Mouse (Mus musculus): ENCODE results near the gene Tnnc1. TPM values are rescaled to one million over a fixed set of nuclear protein-coding genes. Genes with fewer than 3 reads are reported as not detected.
A peak's percentile ranks its signal among the peaks of the same experiment; 100 is the strongest.

Gene Tnnc1
- polyA plus RNA-seq, 1 experiment from 2014 or later: 8.9 TPM

DNA sequence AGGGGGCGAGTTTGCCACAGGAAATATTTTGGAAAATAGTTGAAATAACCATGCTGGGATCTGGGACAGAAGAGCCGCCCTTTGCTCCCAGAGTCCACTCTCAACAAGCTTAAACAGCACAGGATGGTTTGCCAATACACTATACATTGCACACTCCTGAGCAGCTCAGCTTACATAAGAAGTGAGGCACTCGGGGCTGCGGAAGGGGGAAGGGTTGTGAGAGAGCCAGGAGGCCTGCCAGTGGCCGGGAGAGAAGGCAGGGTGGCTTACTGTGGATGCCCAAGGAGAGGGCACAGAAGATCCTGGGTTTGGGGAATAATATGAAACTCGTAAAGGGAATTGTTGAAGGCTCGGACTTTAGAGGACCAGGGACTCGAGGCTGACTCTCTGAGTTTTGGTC, 5.8 kb downstream of the Tnnc1 start:
- Histone ChIP-seq H3K27me3 (ENCODE audit: control insufficient read depth, insufficient read depth, low read length) (no peaks in the 10 kb centered on the region), H3K36me3 (ENCODE audit: control insufficient read depth, insufficient read depth, low read length) (no peaks in the 10 kb centered on the region), H3K4me3 (ENCODE audit: low read depth, low read length) (no peak overlapping the region), H3K27ac (ENCODE audit: low read depth, low read length) (no peak overlapping the region), H3K4me1 (replicated peaks; ENCODE audit: control insufficient read depth, insufficient read depth, low read length) (peaks cover 6% of the 10 kb centered on the region; the same call in 1 of the 2 replicates), H3K9ac (ENCODE audit: low read depth, low read length) (no peak overlapping the region), H3K9me3 (ENCODE audit: control insufficient read depth, low read length) (no peaks in the 10 kb centered on the region), H3K4me2 (replicated peaks; ENCODE audit: low read depth, low read length) (no peak overlapping the region)
- ATAC-seq (ENCODE audit: low FRiP score) (no peak), DNase-seq (ENCODE audit: low spot score) (no peak)
- 76% methylated on average over 8 of the region's 8 CpGs for WGBS

GRCm38 (mm10) chr14:31214684-31215083, 6.6 kb downstream of the Tnnc1 start:
- Histone ChIP-seq H3K27me3 (ENCODE audit: control insufficient read depth, insufficient read depth, low read length) (no peaks in the 10 kb centered on the region), H3K4me1 (replicated peaks; ENCODE audit: control insufficient read depth, insufficient read depth, low read length) (peaks cover 6% of the 10 kb centered on the region; the same call in 1 of the 2 replicates), H3K27ac (ENCODE audit: low read depth, low read length) (no peak overlapping the region), H3K4me2 (replicated peaks; ENCODE audit: low read depth, low read length) (no peak overlapping the region), H3K36me3 (ENCODE audit: control insufficient read depth, insufficient read depth, low read length) (no peaks in the 10 kb centered on the region), H3K4me3 (ENCODE audit: low read depth, low read length) (no peak overlapping the region), H3K9ac (ENCODE audit: low read depth, low read length) (no peak overlapping the region), H3K9me3 (ENCODE audit: control insufficient read depth, low read length) (no peaks in the 10 kb centered on the region)
- ATAC-seq (ENCODE audit: low FRiP score) (no peak), DNase-seq (ENCODE audit: low spot score) (no peak)
- WGBS: 92% methylated on average over 3 of the region's 3 CpGs

DNA sequence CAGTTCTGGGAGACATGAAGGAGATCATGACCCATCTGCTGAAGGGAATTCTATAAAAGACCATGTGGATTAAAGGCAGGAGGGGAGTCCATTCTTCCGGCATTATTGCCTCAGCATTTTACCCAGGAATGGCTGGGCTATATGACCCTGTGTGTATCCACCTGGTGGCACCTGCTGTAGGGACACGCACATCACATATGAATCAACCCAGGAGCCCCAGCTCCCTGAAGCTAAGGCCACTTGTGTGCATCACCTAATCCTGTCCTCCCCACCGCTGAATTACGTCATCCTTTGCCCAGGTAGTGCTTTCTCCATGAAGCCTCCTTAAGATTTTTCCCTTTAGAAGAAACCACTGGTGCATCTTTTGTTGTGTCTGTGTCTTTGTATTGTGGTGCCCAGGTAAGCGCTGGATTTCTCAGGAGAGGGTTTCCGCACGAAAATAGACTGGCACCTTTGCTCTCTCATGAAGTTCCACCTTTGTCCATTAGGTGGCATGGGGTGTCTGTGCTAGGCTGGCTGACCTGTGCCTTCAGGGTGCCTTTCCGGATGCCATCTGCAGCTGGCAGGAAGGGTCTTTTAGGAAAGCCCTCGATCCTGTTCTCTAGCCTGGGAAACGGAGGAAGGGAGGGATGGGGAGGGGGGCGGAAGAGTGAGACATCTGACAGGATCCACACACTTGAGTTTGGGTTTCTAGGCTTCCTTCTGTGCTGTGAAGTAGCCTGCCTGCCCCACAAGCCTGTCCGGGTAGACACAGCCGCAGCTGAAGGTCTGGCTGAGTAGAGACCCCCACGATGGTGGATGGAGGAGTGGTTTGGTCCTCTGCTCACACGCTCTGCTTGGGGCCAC, 7.3 kb downstream of the Tnnc1 start:
- Histone ChIP-seq H3K4me2 (replicated peaks; ENCODE audit: low read depth, low read length) (no peak overlapping the region), H3K9ac (ENCODE audit: low read depth, low read length) (no peak overlapping the region), H3K27ac (ENCODE audit: low read depth, low read length) (no peak overlapping the region), H3K4me1 (replicated peaks; ENCODE audit: control insufficient read depth, insufficient read depth, low read length) (peaks cover 6% of the 10 kb centered on the region; the same call in 1 of the 2 replicates), H3K9me3 (ENCODE audit: control insufficient read depth, low read length) (no peaks in the 10 kb centered on the region), H3K4me3 (ENCODE audit: low read depth, low read length) (no peak overlapping the region), H3K27me3 (ENCODE audit: control insufficient read depth, insufficient read depth, low read length) (no peaks in the 10 kb centered on the region), H3K36me3 (ENCODE audit: control insufficient read depth, insufficient read depth, low read length) (no peaks in the 10 kb centered on the region)
- DNase-seq (ENCODE audit: low spot score): peak; percentile 77
- ATAC-seq (ENCODE audit: low FRiP score): peak; percentile 55
- 30% methylated on average over 15 of the region's 15 CpGs for WGBS

- Histone ChIP-seq H3K4me3 (ENCODE audit: low read depth, low read length) (no peak within 1 kb of the TSS), H3K4me2 (replicated peaks; ENCODE audit: low read depth, low read length) (0 out of 2 replicates have a peak within 1 kb of the TSS, but pooled peaks have one; percentile 15), H3K9me3 (ENCODE audit: control insufficient read depth, low read length) (no peaks in the 10 kb centered on the region), H3K27ac (ENCODE audit: low read depth, low read length) (no peak within 1 kb of the TSS), H3K9ac (ENCODE audit: low read depth, low read length) (no peak within 1 kb of the TSS), H3K27me3 (ENCODE audit: control insufficient read depth, insufficient read depth, low read length) (no peaks in the 10 kb centered on the region), H3K4me1 (replicated peaks; ENCODE audit: control insufficient read depth, insufficient read depth, low read length) (peaks cover 6% of the 10 kb centered on the region; the same call in 1 of the 2 replicates), H3K36me3 (ENCODE audit: control insufficient read depth, insufficient read depth, low read length) (no peaks in the 10 kb centered on the region)
- no peak for DNase-seq (ENCODE audit: low spot score)
- 73% methylated on average over 2 of the region's 2 CpGs for WGBS
- ATAC-seq (ENCODE audit: low FRiP score): no peak
Observed at GRCm38 (mm10) chr14:31216846-31217245, 8.7 kb downstream of the Tnnc1 start, which contains the start of gene Nisch. Gene Nisch, minus strand, starts transcription at chr14:31216946.

- peaks cover 6% of the 10 kb centered on the region; the same call in 1 of the 2 replicates for H3K4me1 ChIP-seq (replicated peaks; ENCODE audit: control insufficient read depth, insufficient read depth, low read length)
- H3K4me3 ChIP-seq (ENCODE audit: low read depth, low read length): no peak within 1 kb of the TSS
- H3K9me3 ChIP-seq (ENCODE audit: control insufficient read depth, low read length): no peaks in the 10 kb centered on the region
- H3K27me3 ChIP-seq (ENCODE audit: control insufficient read depth, insufficient read depth, low read length): no peaks in the 10 kb centered on the region
- DNase-seq (ENCODE audit: low spot score) (peak; percentile 72), ATAC-seq (ENCODE audit: low FRiP score) (peak; percentile 68)
- no peak within 1 kb of the TSS for H3K9ac ChIP-seq (ENCODE audit: low read depth, low read length)
- 15% methylated on average over 11 of the region's 11 CpGs for WGBS
- no peak within 1 kb of the TSS for H3K27ac ChIP-seq (ENCODE audit: low read depth, low read length)
- H3K36me3 ChIP-seq (ENCODE audit: control insufficient read depth, insufficient read depth, low read length): no peaks in the 10 kb centered on the region
- H3K4me2 ChIP-seq (replicated peaks; ENCODE audit: low read depth, low read length): 0 out of 2 replicates have a peak within 1 kb of the TSS, but pooled peaks have one; percentile 15
Observed at GRCm38 (mm10) chr14:31217666-31218065, 9.6 kb downstream of the Tnnc1 start, which contains the start of gene Sema3g. Gene Sema3g, plus strand, starts transcription at chr14:31217860.

DNA sequence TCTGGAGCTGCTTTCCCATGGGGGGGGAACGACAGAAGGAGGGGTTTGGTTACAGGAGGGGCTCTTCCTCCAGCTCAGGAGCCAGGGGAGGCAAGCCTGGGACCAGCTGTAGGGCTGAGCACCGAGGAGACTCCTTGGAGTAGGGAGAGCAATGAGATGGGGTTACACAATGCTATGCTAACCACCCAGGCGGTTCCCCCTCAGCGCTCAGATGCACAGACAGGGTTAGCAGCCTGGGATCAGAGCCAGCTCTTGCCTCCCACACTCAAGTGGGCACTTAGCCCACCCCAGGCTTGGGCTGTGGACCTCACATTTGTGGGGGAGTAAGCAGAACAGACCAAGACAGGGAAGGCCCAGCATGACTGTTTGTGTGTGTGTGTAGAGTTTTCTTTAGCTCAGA, 18.9 kb downstream of the Tnnc1 start:
- WGBS: 71% methylated on average over 4 of the region's 4 CpGs
- ATAC-seq (ENCODE audit: low FRiP score): no peak

GRCm38 (mm10) chr14:31228234-31228633, 20.1 kb downstream of the Tnnc1 start:
- no peak overlapping the region for H3K27ac ChIP-seq (ENCODE audit: low read depth, low read length)
- no peak overlapping the region for H3K4me3 ChIP-seq (ENCODE audit: low read depth, low read length)
- no peaks in the 10 kb centered on the region for H3K4me1 ChIP-seq (replicated peaks; ENCODE audit: control insufficient read depth, insufficient read depth, low read length)
- H3K27me3 ChIP-seq (ENCODE audit: control insufficient read depth, insufficient read depth, low read length): no peaks in the 10 kb centered on the region
- no peaks in the 10 kb centered on the region for H3K9me3 ChIP-seq (ENCODE audit: control insufficient read depth, low read length)
- no peaks in the 10 kb centered on the region for H3K36me3 ChIP-seq (ENCODE audit: control insufficient read depth, insufficient read depth, low read length)
- ATAC-seq (ENCODE audit: low FRiP score) (no peak), DNase-seq (ENCODE audit: low spot score) (no peak)
- H3K4me2 ChIP-seq (replicated peaks; ENCODE audit: low read depth, low read length): no peak overlapping the region
- no peak overlapping the region for H3K9ac ChIP-seq (ENCODE audit: low read depth, low read length)
- WGBS: 76% methylated on average over 6 of the region's 6 CpGs

More for the DNA sequence above, 18.9 kb downstream of the Tnnc1 start:
- Histone ChIP-seq H3K4me1 (replicated peaks; ENCODE audit: control insufficient read depth, insufficient read depth, low read length) (no peaks in the 10 kb centered on the region), H3K9ac (ENCODE audit: low read depth, low read length) (no peak overlapping the region), H3K4me3 (ENCODE audit: low read depth, low read length) (no peak overlapping the region), H3K27me3 (ENCODE audit: control insufficient read depth, insufficient read depth, low read length) (no peaks in the 10 kb centered on the region), H3K9me3 (ENCODE audit: control insufficient read depth, low read length) (no peaks in the 10 kb centered on the region), H3K4me2 (replicated peaks; ENCODE audit: low read depth, low read length) (no peak overlapping the region), H3K27ac (ENCODE audit: low read depth, low read length) (no peak overlapping the region), H3K36me3 (ENCODE audit: control insufficient read depth, insufficient read depth, low read length) (no peaks in the 10 kb centered on the region)
- DNase-seq (ENCODE audit: low spot score): no peak

- Histone ChIP-seq H3K27me3 (ENCODE audit: control insufficient read depth, insufficient read depth, low read length) (no peaks in the 10 kb centered on the region), H3K36me3 (ENCODE audit: control insufficient read depth, insufficient read depth, low read length) (no peaks in the 10 kb centered on the region), H3K4me2 (replicated peaks; ENCODE audit: low read depth, low read length) (no peak overlapping the region), H3K27ac (ENCODE audit: low read depth, low read length) (no peak overlapping the region), H3K9me3 (ENCODE audit: control insufficient read depth, low read length) (no peaks in the 10 kb centered on the region), H3K4me1 (replicated peaks; ENCODE audit: control insufficient read depth, insufficient read depth, low read length) (no peaks in the 10 kb centered on the region), H3K4me3 (ENCODE audit: low read depth, low read length) (no peak overlapping the region), H3K9ac (ENCODE audit: low read depth, low read length) (no peak overlapping the region)
- ATAC-seq (ENCODE audit: low FRiP score) (no peak), DNase-seq (ENCODE audit: low spot score) (no peak)
- WGBS: 76% methylated on average over 8 of the region's 8 CpGs
Observed at GRCm38 (mm10) chr14:31230442-31230841, 22.3 kb downstream of the Tnnc1 start.
